Mouse (Mus musculus) urinary bladder, postnatal 14 days (tissue): Measurements from ENCODE around the gene Kcne3.

ENCODE experiments used
- DNase-seq: peaks from one replicate; pipeline ENCODE4 v3.0.0; 2021; ENCODE audit warnings: low spot score

Gene Kcne3

GRCm38 (mm10) chr7:100181614-100182013 lies 5.3 kb downstream of the Kcne3 start:
- DNase-seq = no peak

GRCm38 (mm10) chr7:100182388-100182787 lies 6.1 kb downstream of the Kcne3 start:
- no peak for DNase-seq

- DNase-seq = peak; percentile 47
Observed at GRCm38 (mm10) chr7:100187601-100188000, 11.3 kb downstream of the Kcne3 start.

GRCm38 (mm10) chr7:100190167-100190566 lies 13.9 kb downstream of the Kcne3 start:
- DNase-seq = no peak

- DNase-seq = peak; percentile 76
Observed at GRCm38 (mm10) chr7:100190778-100191177, 14.5 kb downstream of the Kcne3 start.

- no peak for DNase-seq
Observed at GRCm38 (mm10) chr7:100201191-100201590, 24.9 kb downstream of the Kcne3 start.

GRCm38 (mm10) chr7:100203616-100204015 lies 27.3 kb downstream of the Kcne3 start:
- DNase-seq = no peak

GRCm38 (mm10) chr7:100204871-100205270 lies 28.6 kb downstream of the Kcne3 start:
- no peak for DNase-seq

- no peak for DNase-seq
Observed at GRCm38 (mm10) chr7:100206144-100206543, 29.8 kb downstream of the Kcne3 start.

GRCm38 (mm10) chr7:100207886-100208285 lies 31.6 kb downstream of the Kcne3 start:
- DNase-seq = no peak

- DNase-seq = no peak
Observed at GRCm38 (mm10) chr7:100214310-100214709, 38.0 kb downstream of the Kcne3 start.

GRCm38 (mm10) chr7:100215116-100215732 lies 38.9 kb downstream of the Kcne3 start:
- no peak for DNase-seq

- DNase-seq = peak; percentile 8
Observed at GRCm38 (mm10) chr7:100215976-100216375, 39.7 kb downstream of the Kcne3 start.

- peak; percentile 14 for DNase-seq
Observed at GRCm38 (mm10) chr7:100216601-100217565, 40.6 kb downstream of the Kcne3 start.

- peak; percentile 98 for DNase-seq
Observed at GRCm38 (mm10) chr7:100227158-100227875, 51.0 kb downstream of the Kcne3 start, which contains the start of gene Pgm2l1. Pgm2l1 (plus strand) TSS chr7:100227394.

GRCm38 (mm10) chr7:100227896-100228525 lies 51.7 kb downstream of the Kcne3 start:
- peak; percentile 12 for DNase-seq

GRCm38 (mm10) chr7:100228957-100229356 lies 52.7 kb downstream of the Kcne3 start:
- no peak for DNase-seq

GRCm38 (mm10) chr7:100230646-100231045 lies 54.3 kb downstream of the Kcne3 start:
- no peak for DNase-seq

GRCm38 (mm10) chr7:100231661-100232060 lies 55.4 kb downstream of the Kcne3 start:
- DNase-seq = no peak

GRCm38 (mm10) chr7:100233681-100234080 lies 57.4 kb downstream of the Kcne3 start:
- no peak for DNase-seq
